Mouse (Mus musculus): ENCODE measurements at regions not wholly inside any gene's neighbourhood (a gene's known extent, or its start where the extent isn't known, plus 50 kb on each side); places are given as distances from the start of the nearest gene placed in this dataset.
A peak's percentile ranks its signal among the peaks of the same experiment; 100 is the strongest.
"Not testable (repeated sequence)": the region's sequence is repeated elsewhere in the genome, so short reads cannot be mapped to it uniquely, and the experiment has no call there.

- DNase-seq (ENCODE audit: low read depth, low spot score) = peak; percentile 55
These were observed 123.0 kb upstream of the Daam1 start for GRCm38 (mm10) chr12:71707727-71708369.

GRCm38 (mm10) chr12:71714606-71715005, 116.3 kb upstream of the Daam1 start:
- no peak for DNase-seq (ENCODE audit: low read depth, low spot score)

DNA sequence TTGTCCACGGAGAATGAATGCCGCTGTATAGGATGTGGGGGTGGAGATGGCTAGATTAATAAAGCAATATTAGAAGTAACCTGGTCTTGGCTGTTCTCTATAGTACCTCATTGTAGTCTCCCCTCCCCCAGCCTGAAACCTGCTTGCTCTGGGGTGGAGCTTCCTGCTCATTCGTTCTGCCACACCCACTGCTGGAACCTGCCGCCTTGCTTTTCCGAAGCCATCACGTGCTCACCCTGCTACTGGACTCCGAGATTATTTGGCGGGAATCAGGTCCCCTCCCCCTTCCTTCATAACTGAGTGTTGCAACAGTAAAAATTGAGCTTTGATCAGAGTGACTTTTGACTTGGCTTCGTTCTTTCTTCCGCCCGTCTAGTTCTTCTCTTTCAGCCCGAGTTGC, 112.5 kb upstream of the Daam1 start:
- DNase-seq (ENCODE audit: low read depth, low spot score) = not testable (repeated sequence)

DNA sequence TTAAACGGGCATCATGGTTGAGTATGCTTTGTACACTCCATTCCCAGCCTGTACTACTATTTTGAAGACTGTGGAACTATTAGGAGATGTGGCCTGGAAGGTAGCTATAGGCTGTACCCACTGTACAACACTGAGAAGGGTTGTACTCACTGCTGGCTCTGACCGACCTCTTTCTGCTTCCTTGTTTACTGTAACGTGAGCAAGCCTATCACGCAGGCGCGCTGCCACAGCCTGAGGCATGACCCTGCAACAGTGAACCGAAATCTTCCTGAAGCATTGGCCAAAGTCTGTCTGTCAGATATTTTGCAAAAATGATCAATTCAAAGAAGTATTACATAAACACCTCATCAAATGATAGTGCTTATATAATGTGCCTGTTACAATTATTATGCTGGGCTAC, 112.0 kb upstream of the Daam1 start:
- DNase-seq (ENCODE audit: low read depth, low spot score) = no peak

DNA sequence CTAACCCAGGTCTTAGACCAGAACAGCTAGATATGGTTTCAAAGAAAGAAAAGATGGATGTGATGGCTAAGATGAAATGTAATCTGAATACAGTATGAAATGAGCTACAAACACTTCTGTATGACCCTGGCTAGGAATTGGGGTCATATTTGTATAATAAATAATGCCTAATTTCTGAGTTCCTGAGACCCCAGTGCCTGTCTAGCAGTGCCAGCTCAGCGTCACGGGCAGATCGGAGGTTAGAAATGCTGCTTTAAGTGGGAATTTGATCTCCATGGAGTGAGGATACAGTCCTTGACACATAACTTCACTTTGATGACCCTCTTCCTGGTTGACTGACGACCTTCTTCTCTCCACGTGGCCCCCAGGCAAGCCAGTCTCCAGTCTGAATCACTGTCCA, 105.7 kb upstream of the Daam1 start:
- DNase-seq (ENCODE audit: low read depth, low spot score) = no peak

GRCm38 (mm10) chr12:71725713-71726336, 105.1 kb upstream of the Daam1 start:
- DNase-seq (ENCODE audit: low read depth, low spot score) = no peak

GRCm38 (mm10) chr12:71743345-71743744, 87.5 kb upstream of the Daam1 start:
- no peak for DNase-seq (ENCODE audit: low read depth, low spot score)

GRCm38 (mm10) chr12:71746011-71746410, 84.9 kb upstream of the Daam1 start:
- no peak for DNase-seq (ENCODE audit: low read depth, low spot score)

DNA sequence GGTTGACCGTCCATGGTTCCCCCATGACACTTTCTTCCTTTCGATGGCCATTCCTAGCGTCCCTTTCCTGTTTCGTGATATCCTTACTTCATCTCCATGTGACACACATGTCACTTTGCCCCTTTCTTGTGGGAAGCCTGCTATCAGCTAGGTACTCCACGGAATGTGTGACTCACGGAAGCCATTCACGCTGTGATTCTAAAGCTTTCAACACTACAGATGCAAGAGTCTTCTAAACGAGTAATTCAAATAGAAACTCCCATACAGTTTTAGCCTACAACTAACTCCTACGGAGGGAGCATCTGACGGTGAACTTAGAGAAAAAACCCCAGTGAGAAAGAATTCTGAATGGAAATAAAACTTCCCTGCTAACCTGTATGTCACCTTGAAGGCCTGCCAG, 83.5 kb upstream of the Daam1 start:
- no peak for DNase-seq (ENCODE audit: low read depth, low spot score)

GRCm38 (mm10) chr12:71747831-71748368, 83.0 kb upstream of the Daam1 start:
- no peak for DNase-seq (ENCODE audit: low read depth, low spot score)

DNA sequence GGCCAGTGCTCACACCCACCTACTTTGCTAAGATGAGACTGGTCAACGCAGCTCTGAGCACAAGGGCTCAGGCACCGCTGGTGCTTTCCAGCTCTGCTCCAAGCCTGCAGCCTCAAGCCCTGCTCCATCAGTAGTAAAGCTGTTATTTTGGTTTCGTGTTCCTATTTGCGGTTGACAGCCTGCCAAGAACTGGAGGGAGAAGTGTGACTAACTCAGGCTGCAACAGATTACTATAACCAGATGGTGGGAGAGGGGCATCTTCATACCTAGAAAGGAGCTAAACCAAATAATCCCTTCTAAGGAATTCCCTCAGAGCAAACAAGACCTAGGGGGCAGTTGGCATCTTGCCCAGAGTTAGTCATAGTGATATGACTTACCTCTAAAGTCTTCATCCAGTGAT, 82.1 kb upstream of the Daam1 start:
- no peak for DNase-seq (ENCODE audit: low read depth, low spot score)

- DNase-seq (ENCODE audit: low read depth, low spot score) = no peak
These were observed 81.2 kb upstream of the Daam1 start for GRCm38 (mm10) chr12:71749668-71750067.

- no peak for DNase-seq (ENCODE audit: low read depth, low spot score)
These were observed 78.1 kb upstream of the Daam1 start for GRCm38 (mm10) chr12:71752741-71753260.

DNA sequence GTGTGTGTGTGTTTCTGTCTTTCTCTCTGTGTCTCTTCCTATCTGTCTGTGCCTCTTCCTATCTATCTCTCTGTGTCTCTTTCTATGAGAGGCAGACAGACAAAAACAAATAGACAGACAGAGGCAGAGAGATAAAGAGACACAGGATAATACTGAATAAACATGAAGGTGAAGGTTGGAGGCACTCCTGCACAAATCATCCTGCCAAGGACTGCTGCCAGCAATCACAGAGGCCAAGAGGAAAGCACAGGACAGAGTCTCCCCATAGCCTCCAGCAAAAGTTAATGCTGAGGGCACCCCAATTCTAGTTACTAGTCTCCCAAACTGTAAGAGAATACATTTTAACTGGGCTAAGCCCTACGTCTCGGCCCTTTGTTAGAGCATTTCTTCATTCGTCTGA, 77.6 kb upstream of the Daam1 start:
- DNase-seq (ENCODE audit: low read depth, low spot score) = no peak

DNA sequence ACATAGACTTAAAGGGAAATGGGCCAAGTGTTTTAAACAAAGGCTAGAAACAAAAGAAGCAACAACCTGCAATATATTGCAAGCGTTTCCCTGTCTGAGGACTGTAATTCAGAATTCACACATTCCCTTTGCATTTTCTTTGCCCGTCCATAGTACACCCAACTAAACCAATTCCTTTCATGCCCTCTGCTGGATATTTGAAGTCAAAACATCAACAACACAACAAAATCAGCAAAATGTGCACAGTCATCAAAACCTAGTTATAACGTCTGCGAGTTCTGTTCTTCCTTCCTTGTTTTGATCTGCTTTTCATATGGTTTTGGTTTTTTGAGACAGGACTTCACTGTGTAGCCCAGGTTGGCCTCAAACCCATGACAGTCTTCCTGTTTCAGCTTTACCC, 67.7 kb upstream of the Daam1 start:
- no peak for DNase-seq (ENCODE audit: low read depth, low spot score)

GRCm38 (mm10) chr12:71766086-71766485, 64.8 kb upstream of the Daam1 start:
- DNase-seq (ENCODE audit: low read depth, low spot score) = no peak

DNA sequence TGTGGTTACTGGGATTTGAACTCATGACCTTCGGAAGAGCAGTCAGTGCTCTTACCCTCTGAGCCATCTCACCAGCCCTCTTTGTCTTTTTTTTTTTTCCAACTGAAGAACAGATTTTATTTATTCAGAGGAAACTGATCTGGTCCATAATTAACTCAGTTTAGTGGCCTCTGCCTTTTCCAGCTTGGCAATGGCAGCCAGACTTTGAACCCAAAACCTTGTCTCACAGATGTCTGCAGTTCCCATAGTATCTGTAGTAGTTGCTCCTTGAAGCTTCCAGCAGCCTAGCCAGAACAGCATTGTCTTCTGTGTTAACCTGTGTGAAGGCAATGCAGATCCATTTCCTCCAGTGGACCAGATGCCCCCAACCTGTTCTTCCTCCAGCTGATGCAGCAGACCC, 64.2 kb upstream of the Daam1 start:
- no peak for DNase-seq (ENCODE audit: low read depth, low spot score)

GRCm38 (mm10) chr12:71767896-71768295, 63.0 kb upstream of the Daam1 start:
- no peak for DNase-seq (ENCODE audit: low read depth, low spot score)

- peak; percentile 83 for DNase-seq (ENCODE audit: low read depth, low spot score)
These were observed 62.4 kb upstream of the Daam1 start for GRCm38 (mm10) chr12:71768471-71768870.

GRCm38 (mm10) chr12:71768890-71769289, 62.0 kb upstream of the Daam1 start:
- DNase-seq (ENCODE audit: low read depth, low spot score) = no peak

GRCm38 (mm10) chr12:71769302-71769701, 61.6 kb upstream of the Daam1 start:
- no peak for DNase-seq (ENCODE audit: low read depth, low spot score)

- no peak for DNase-seq (ENCODE audit: low read depth, low spot score)
These were observed 57.0 kb upstream of the Daam1 start for GRCm38 (mm10) chr12:71773891-71774290.

DNA sequence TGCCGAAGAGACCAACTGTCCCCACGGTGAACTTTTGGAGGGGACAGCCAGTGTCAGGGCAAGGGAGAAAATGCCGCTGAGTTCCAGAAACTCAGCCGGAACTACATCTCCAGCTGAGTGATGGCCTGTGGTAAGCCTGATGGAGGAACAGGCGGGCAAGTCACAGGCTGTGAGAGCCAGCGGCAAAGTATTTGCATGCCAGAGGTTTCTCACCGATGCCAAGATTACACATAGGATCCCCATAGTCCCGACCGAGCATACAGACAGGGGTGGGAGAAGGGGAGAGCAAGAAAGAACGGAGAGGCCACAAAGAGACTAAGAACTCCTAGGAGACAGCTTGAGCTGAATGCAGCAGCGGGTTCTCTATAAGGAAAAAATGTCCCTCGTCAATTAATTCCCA, 55.8 kb upstream of the Daam1 start:
- no peak for DNase-seq (ENCODE audit: low read depth, low spot score)
